Mouse (Mus musculus): ENCODE results near the gene Eme1. TPM values are rescaled to one million over a fixed set of nuclear protein-coding genes. Genes with fewer than 3 reads are reported as not detected.
A peak's percentile ranks its signal among the peaks of the same experiment; 100 is the strongest.

The Eme1 gene
- polyA plus RNA-seq (2012; rRNA removed): 12.8 and 15.4 TPM in 2 replicates
- 13.0 and 15.7 TPM in 2 replicates for polyA plus RNA-seq (2014; fragmentation: Nextera tagmentation; extraction: Ambion mirVana)

DNA sequence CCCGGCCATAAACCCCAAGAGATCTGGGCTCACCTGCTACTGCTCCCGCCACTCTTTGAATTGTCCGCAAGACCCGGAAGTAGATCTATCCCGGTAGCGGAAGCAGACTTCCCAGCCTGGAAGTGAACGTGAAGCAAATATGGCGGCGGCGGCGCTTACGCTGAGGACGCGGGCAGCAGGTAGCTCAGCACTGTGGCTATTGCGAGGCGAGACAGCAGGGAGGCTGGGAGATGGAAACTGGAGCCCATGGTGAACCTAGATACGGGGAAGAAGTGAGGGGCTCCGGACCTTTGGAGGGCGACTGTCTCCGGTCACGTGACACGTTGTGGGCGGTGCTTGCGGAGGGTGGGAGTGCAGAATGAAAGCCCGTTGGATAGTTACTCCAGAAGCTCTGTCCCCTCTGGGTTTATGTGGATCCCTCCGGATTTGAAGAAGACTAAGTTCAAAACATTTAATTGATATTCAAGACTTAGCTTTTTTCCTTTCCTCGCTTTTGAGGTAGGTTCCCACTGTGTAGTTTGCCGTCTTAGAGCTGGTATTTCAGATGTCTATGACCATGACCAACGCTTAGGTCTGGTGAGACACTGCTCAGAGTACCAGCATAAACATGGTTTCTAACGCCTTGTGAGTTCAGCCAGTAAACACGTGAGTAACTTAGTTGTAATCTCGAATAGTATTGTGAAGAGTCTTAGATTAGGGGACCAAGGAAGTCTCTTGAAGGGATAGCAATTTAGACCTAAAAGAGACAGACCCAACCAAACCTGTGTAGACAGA lies at the start of gene Eme1, which contains the start of gene Mrpl27:
Gene Eme1, minus strand, starts transcription at position 302 of the 774 bp plus-strand sequence.
Gene Mrpl27, plus strand, starts transcription at position 105 of the 774 bp plus-strand sequence.
- H3K4me3 ChIP-seq (ENCODE audit: insufficient read depth in 1 of 2, low read depth in 2 of 2, low read length in 2 of 2): peak within 1 kb of the TSS; percentile 76
- no peaks in the 10 kb centered on the region for H3K9me3 ChIP-seq (ENCODE audit: control insufficient read depth, low read length)
- no peaks in the 10 kb centered on the region for H3K27me3 ChIP-seq (ENCODE audit: control insufficient read depth, insufficient read depth, low read length)
- DNase-seq (ENCODE audit: low read depth in 3 of 3, low spot score in 3 of 3) (peak; percentile 66 to 73 (median 71)), ATAC-seq (ENCODE audit: insufficient read depth) (peak; percentile 90)
- peaks cover 14 to 17% of the 10 kb centered on the region in 2 experiments for H3K4me1 ChIP-seq (replicated peaks; ENCODE audit: control insufficient read depth in 2 of 2, insufficient read depth in 2 of 2, low read length in 1 of 2)
- peaks cover 14% of the 10 kb centered on the region for H3K36me3 ChIP-seq (replicated peaks; ENCODE audit: control insufficient read depth, insufficient read depth, low read depth)
- WGBS (ENCODE audit: insufficient replicate concordance): under 1% methylated on average over 32 of the region's 32 CpGs
- TF ChIP-seq EP300 (IDR thresholded peaks at IDR 0.05; ENCODE audit: low read depth) (no peak), CTCF (IDR thresholded peaks at IDR 0.05; ENCODE audit: low read depth) (no peak)
- H3K9ac ChIP-seq (replicated peaks): peak within 1 kb of the TSS; percentile 86
- peak within 1 kb of the TSS; percentile 95 for H3K4me2 ChIP-seq (ENCODE audit: low read depth)
- peak within 1 kb of the TSS; percentile 77 for H3K27ac ChIP-seq

DNA sequence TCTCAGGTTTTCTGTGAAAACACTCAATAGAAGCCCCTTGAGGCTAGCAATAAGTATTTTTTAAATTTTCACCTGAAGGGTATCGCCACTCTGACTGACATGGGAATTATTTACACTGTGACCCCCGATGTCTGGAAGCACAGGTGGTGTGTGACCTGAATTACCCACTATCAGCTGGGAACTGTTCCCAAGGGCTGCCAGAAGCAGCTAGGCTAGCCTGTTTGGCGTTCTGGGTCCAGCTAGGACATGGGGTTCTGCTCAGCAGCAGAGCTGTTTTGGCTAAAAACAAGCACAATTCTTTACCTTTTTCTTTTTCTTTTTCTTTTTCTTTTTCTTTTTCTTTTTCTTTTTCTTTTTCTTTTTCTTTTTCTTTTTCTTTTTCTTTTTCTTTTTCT lies 48.4 kb upstream of the Eme1 start:
- Histone ChIP-seq H3K9ac (replicated peaks) (no peak overlapping the region), H3K9me3 (ENCODE audit: control insufficient read depth, low read length) (no peaks in the 10 kb centered on the region), H3K27ac (no peak overlapping the region), H3K27me3 (ENCODE audit: control insufficient read depth, insufficient read depth, low read length) (no peaks in the 10 kb centered on the region), H3K4me1 (replicated peaks; ENCODE audit: control insufficient read depth in 2 of 2, insufficient read depth in 2 of 2, low read length in 1 of 2) (no peaks in the 10 kb centered on the region), H3K4me3 (ENCODE audit: insufficient read depth in 1 of 2, low read depth in 2 of 2, low read length in 2 of 2) (no peak overlapping the region), H3K36me3 (replicated peaks; ENCODE audit: control insufficient read depth, insufficient read depth, low read depth) (no peaks in the 10 kb centered on the region), H3K4me2 (ENCODE audit: low read depth) (no peak overlapping the region)
- TF ChIP-seq EP300 (IDR thresholded peaks at IDR 0.05; ENCODE audit: low read depth): no peak
- TF ChIP-seq CTCF (IDR thresholded peaks at IDR 0.05; ENCODE audit: low read depth): no peak
- DNase-seq (ENCODE audit: low read depth in 3 of 3, low spot score in 3 of 3): no peak
- WGBS (ENCODE audit: insufficient replicate concordance): 52% methylated on average over 3 of the region's 3 CpGs
- no peak for ATAC-seq (ENCODE audit: insufficient read depth)

DNA sequence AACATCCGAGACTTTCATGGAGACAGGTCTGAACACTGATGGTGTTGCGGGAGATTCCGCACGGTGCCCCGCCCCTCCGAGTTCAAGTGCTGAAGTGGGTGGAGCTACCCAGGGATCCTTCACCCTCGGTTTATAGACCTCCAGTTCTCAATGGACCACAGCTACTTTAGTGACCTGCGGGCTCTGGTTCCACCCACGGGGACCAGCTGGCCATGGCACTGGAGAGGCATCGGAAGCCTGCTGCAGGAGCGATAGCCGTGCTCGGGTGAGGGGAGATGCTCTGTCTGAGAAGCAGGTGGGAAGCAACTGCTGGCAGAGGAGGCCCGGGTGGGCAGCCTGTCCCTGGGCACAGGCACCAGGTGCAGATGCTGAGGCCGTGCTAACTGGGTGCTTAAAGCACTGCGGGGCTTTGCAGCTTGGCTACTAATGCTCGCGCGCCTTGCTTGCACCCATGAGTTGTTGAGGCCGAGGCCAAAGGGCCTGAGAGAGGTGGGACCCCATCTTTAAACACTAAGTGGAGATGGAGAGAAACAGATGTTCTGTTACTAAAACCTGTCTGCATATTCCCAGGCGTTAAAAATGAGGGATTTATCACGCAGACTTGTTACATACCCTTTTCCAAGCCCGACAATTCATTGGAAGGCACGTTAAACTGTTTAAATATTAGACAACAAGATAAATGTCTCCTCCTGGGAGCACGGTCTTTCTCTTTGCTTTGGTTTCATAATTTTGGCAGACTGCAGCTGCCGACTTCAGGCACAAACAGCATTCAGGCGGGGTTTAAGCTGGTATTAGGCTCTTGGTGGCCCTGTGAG lies 47.8 kb upstream of the Eme1 start:
- H3K9ac ChIP-seq (replicated peaks): no peak overlapping the region
- no peak overlapping the region for H3K27ac ChIP-seq
- H3K9me3 ChIP-seq (ENCODE audit: control insufficient read depth, low read length): no peaks in the 10 kb centered on the region
- 57% methylated on average over 27 of the region's 27 CpGs for WGBS (ENCODE audit: insufficient replicate concordance)
- no peak overlapping the region for H3K4me2 ChIP-seq (ENCODE audit: low read depth)
- ATAC-seq (ENCODE audit: insufficient read depth): no peak
- no peaks in the 10 kb centered on the region for H3K36me3 ChIP-seq (replicated peaks; ENCODE audit: control insufficient read depth, insufficient read depth, low read depth)
- H3K27me3 ChIP-seq (ENCODE audit: control insufficient read depth, insufficient read depth, low read length): no peaks in the 10 kb centered on the region
- H3K4me3 ChIP-seq (ENCODE audit: insufficient read depth in 1 of 2, low read depth in 2 of 2, low read length in 2 of 2): no peak overlapping the region
- no peak for DNase-seq (ENCODE audit: low read depth in 3 of 3, low spot score in 3 of 3)
- TF ChIP-seq EP300 (IDR thresholded peaks at IDR 0.05; ENCODE audit: low read depth) (no peak), CTCF (IDR thresholded peaks at IDR 0.05; ENCODE audit: low read depth) (no peak)
- H3K4me1 ChIP-seq (replicated peaks; ENCODE audit: control insufficient read depth in 2 of 2, insufficient read depth in 2 of 2, low read length in 1 of 2): no peaks in the 10 kb centered on the region

DNA sequence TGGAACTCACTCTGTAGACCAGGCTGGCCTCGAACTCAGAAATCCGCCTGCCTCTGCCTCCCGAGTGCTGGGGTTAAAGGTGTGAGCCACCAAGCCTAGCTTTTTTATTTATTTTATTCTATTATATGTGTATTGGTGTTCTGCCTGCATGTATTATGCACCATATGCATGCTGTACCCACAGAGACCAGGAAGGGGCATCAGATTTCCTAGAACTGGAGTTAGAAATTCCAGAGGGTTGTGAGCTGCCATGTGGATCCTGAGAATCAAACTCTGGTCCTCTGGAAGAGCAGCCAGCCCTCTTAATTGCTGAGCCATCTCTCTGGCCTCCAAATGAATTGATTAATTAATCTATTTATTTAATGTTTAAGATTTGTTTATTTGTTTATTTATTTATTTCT lies 45.6 kb upstream of the Eme1 start:
- Histone ChIP-seq H3K4me1 (replicated peaks; ENCODE audit: control insufficient read depth in 2 of 2, insufficient read depth in 2 of 2, low read length in 1 of 2) (no peaks in the 10 kb centered on the region), H3K4me2 (ENCODE audit: low read depth) (no peak overlapping the region), H3K4me3 (ENCODE audit: insufficient read depth in 1 of 2, low read depth in 2 of 2, low read length in 2 of 2) (no peak overlapping the region), H3K9me3 (ENCODE audit: control insufficient read depth, low read length) (no peaks in the 10 kb centered on the region), H3K36me3 (replicated peaks; ENCODE audit: control insufficient read depth, insufficient read depth, low read depth) (no peaks in the 10 kb centered on the region), H3K9ac (replicated peaks) (no peak overlapping the region), H3K27me3 (ENCODE audit: control insufficient read depth, insufficient read depth, low read length) (no peaks in the 10 kb centered on the region), H3K27ac (no peak overlapping the region)
- DNase-seq (ENCODE audit: low read depth in 3 of 3, low spot score in 3 of 3) (no peak), ATAC-seq (ENCODE audit: insufficient read depth) (no peak)
- TF ChIP-seq EP300 (IDR thresholded peaks at IDR 0.05; ENCODE audit: low read depth) (no peak), CTCF (IDR thresholded peaks at IDR 0.05; ENCODE audit: low read depth) (no peak)
- 77% methylated on average over 3 of the region's 3 CpGs for WGBS (ENCODE audit: insufficient replicate concordance)

Measured in liver, embryonic 14.5 days (tissue).